Mouse (Mus musculus) stomach, postnatal 0 days (tissue): ENCODE measurements around the gene Btbd19. TPM values are rescaled to one million over a fixed set of nuclear protein-coding genes. Genes with fewer than 3 reads are reported as not detected.

Source experiments
- ATAC-seq: fragments of 200-750 bp; cut with Nextera tagmentation; 2 replicates; pipeline ENCODE4 v1.8.0; 2017; ENCODE audit not compliant: low FRiP score, low TSS enrichment
- DNase-seq: peaks from one replicate; pipeline ENCODE4 v3.0.0-alpha.2; 2016; ENCODE audit warnings: low spot score
- H3K27ac ChIP-seq: fragments of 300-500 bp; sonication (generic); replicated peaks from 2 replicates; pipeline ENCODE4 v1.5.1; 2014; ENCODE audit warnings: mild to moderate bottlenecking, control low read depth
- H3K27me3 ChIP-seq: fragments of 300-500 bp; sonication (generic); 2 replicates; pipeline ENCODE4 v1.6.1; 2014; ENCODE audit warnings: low read length; ENCODE audit not compliant: control insufficient read depth, insufficient read depth
- H3K36me3 ChIP-seq: fragments of 300-500 bp; sonication (generic); 2 replicates; pipeline ENCODE4 v1.6.1; 2014; ENCODE audit warnings: low read length, mixed read lengths; ENCODE audit not compliant: control insufficient read depth, insufficient read depth
- H3K4me1 ChIP-seq: fragments of 300-500 bp; sonication (generic); replicated peaks from 2 replicates; pipeline ENCODE4 v1.6.1; 2014; ENCODE audit warnings: antibody characterized with exemption; ENCODE audit not compliant: control insufficient read depth, insufficient read depth
- H3K4me2 ChIP-seq: fragments of 300-500 bp; sonication (generic); replicated peaks from 2 replicates; pipeline ENCODE4 v1.6.1; 2014; ENCODE audit warnings: low read depth, mild to moderate bottlenecking, control low read depth, moderate library complexity
- H3K4me3 ChIP-seq: fragments of 300-500 bp; sonication (generic); 2 replicates; pipeline ENCODE4 v1.5.1; 2014; ENCODE audit warnings: low read depth, low read length, control low read depth
- H3K9ac ChIP-seq: fragments of 300-500 bp; sonication (generic); 2 replicates; pipeline ENCODE4 v1.6.1; 2014; ENCODE audit warnings: mild to moderate bottlenecking, low read length, control low read depth, mixed read lengths
- H3K9me3 ChIP-seq: fragments of 300-500 bp; sonication (generic); 2 replicates; pipeline ENCODE4 v1.6.1; 2016; ENCODE audit warnings: low read length; ENCODE audit not compliant: control insufficient read depth
- CTCF ChIP-seq: IDR thresholded peaks from 2 replicates; pipeline ENCODE4 v1.5.1; 2016; ENCODE audit warnings: antibody characterized with exemption, low read depth, mild to moderate bottlenecking, moderate library complexity
- EP300 ChIP-seq: optimal IDR thresholded peaks from 2 replicates; pipeline ENCODE3; 2016; ENCODE audit warnings: antibody characterized with exemption
- WGBS: fragments of 180-500 bp; shearing (Covaris S2); extraction: QIAGEN DNeasy Blood & Tissue Kit; methylation state at CpG from one replicate; pipeline ENCODE4 v1.1.7; 2014; 5-methylcytosine and 5-hydroxymethylcytosine counted together
- polyA plus RNA-seq: library from polyadenylated mRNA; unstranded; fragments of >200 nt; fragmentation: Nextera tagmentation; extraction: Ambion mirVana; gene quantifications from 2 replicates; pipeline ENCODE4 v1.2.1, GENCODE M21; 2015

Btbd19 gene
- polyA plus RNA-seq, 1 experiment from 2014 or later: 5.7 TPM

DNA sequence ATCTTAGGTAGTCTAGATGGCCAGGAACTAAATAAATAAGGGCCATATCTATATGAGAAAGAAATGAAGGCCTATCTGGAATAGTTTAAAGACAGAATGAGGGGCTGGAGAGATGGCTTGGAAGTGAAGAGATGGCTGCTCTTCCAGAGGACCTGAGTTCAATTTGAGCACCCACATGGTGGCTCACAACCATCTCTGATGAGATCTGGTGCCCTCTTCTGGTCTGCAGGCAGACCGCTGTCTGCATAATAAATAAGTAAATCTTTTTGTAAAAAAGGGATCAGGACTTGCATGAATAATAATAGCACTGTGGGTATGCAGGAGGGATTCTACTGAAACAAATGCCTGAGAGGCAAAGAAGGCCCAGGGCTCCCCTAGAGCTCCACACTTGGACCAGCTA, 12.3 kb downstream of the Btbd19 start:
- H3K4me2 ChIP-seq: no peak overlapping the region
- TF ChIP-seq EP300 (no peak), CTCF (peak; percentile 29)
- WGBS: 83% methylated on average over 1 of the region's 1 CpGs
- no peaks in the 10 kb centered on the region for H3K9me3 ChIP-seq
- no peaks in the 10 kb centered on the region for H3K27me3 ChIP-seq
- H3K4me1 ChIP-seq: no peaks in the 10 kb centered on the region
- no peak overlapping the region for H3K27ac ChIP-seq
- no peak overlapping the region for H3K9ac ChIP-seq
- no peak overlapping the region for H3K4me3 ChIP-seq
- DNase-seq: no peak
- no peak for ATAC-seq
- H3K36me3 ChIP-seq: no peaks in the 10 kb centered on the region

DNA sequence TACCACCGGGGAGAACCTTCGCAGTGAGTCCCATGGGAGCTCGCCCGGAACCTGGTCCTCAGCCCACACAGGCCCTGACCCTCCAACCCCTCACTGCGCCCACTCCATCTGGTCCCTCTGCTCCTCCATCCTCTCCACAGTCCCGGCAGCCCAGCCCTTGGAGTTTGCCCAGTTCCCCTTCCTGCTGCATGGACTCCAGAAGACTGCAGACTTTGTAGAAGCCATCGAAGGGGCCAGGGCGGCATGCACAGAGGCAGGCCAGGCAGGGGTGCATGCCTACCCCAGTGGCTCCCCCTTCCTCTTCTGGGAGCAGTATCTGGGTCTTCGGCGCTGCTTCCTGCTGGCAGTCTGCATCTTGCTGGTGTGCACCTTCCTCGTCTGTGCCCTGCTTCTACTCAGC, 14.5 kb downstream of the Btbd19 start:
- Histone ChIP-seq H3K4me2 (no peak overlapping the region), H3K27me3 (no peaks in the 10 kb centered on the region), H3K36me3 (no peaks in the 10 kb centered on the region), H3K4me1 (no peaks in the 10 kb centered on the region), H3K27ac (no peak overlapping the region), H3K9ac (no peak overlapping the region), H3K9me3 (no peaks in the 10 kb centered on the region), H3K4me3 (no peak overlapping the region)
- WGBS: 97% methylated on average over 11 of the region's 11 CpGs
- ATAC-seq: no peak
- DNase-seq: no peak
- TF ChIP-seq CTCF: no peak
- no peak for TF ChIP-seq EP300

DNA sequence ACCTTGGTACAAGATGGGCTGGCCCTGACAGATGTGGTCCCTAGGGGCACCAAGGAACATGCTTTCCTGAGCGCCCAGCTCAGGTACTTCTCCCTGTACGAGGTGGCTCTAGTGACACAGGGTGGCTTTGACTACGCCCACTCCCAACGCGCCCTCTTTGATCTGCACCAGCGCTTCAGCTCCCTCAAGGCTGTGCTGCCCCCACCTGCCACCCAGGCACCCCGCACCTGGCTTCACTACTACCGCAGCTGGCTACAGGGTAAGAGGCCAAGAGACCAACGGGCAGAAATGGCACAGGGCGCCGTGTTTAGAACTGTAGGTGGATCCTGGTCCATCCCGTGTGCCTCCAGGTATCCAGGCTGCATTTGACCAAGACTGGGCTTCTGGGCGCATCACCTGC, 15.3 kb downstream of the Btbd19 start:
- WGBS: 94% methylated on average over 13 of the region's 13 CpGs
- Histone ChIP-seq H3K4me3 (no peak overlapping the region), H3K27me3 (no peaks in the 10 kb centered on the region), H3K27ac (no peak overlapping the region), H3K4me2 (no peak overlapping the region), H3K4me1 (no peaks in the 10 kb centered on the region), H3K36me3 (no peaks in the 10 kb centered on the region), H3K9me3 (no peaks in the 10 kb centered on the region), H3K9ac (no peak overlapping the region)
- TF ChIP-seq EP300 (no peak), CTCF (no peak)
- no peak for ATAC-seq
- no peak for DNase-seq

DNA sequence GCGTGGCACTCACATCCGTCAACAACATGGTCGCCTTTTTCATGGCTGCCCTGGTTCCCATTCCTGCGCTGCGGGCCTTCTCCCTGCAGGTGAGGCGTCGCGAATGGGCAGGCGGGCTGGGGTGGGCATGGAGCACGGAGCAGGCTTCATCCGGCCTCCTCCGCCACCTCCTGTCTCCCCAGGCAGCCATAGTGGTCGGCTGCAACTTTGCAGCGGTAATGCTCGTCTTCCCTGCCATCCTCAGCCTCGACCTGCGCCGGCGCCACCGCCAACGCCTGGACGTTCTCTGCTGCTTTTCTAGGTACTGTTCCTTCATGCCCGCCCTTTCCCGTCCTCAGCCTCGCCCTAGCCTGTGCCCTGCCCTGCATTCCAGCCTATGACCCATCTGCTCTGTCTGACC, 16.2 kb downstream of the Btbd19 start:
- no peaks in the 10 kb centered on the region for H3K36me3 ChIP-seq
- TF ChIP-seq CTCF: no peak
- no peak for TF ChIP-seq EP300
- no peak overlapping the region for H3K4me3 ChIP-seq
- no peaks in the 10 kb centered on the region for H3K9me3 ChIP-seq
- H3K4me1 ChIP-seq: no peaks in the 10 kb centered on the region
- WGBS: 88% methylated on average over 25 of the region's 25 CpGs
- no peak overlapping the region for H3K27ac ChIP-seq
- no peak for ATAC-seq
- no peak overlapping the region for H3K4me2 ChIP-seq
- DNase-seq: no peak
- H3K9ac ChIP-seq: no peak overlapping the region
- no peaks in the 10 kb centered on the region for H3K27me3 ChIP-seq

DNA sequence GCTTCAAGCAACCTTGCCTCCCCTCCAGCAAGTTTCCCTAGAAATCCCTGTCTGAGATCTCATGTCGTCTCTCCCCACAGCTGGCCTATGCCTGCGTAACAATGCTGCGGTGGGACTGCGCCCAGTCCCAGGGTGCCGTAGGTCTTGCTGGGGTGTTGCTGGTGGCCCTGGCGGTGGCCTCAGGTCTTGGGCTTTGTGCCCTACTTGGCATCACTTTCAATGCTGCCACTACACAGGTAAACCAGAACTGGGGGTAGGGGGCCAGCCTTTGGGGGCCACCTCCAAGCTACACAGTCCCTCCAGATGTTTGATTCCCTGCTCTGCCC, 17.0 kb downstream of the Btbd19 start:
- no peaks in the 10 kb centered on the region for H3K9me3 ChIP-seq
- H3K36me3 ChIP-seq: no peaks in the 10 kb centered on the region
- H3K4me1 ChIP-seq: no peaks in the 10 kb centered on the region
- no peak for ATAC-seq
- no peak overlapping the region for H3K9ac ChIP-seq
- TF ChIP-seq CTCF (no peak), EP300 (no peak)
- H3K27ac ChIP-seq: no peak overlapping the region
- 92% methylated on average over 6 of the region's 6 CpGs for WGBS
- H3K4me3 ChIP-seq: no peak overlapping the region
- no peak for DNase-seq
- H3K27me3 ChIP-seq: no peaks in the 10 kb centered on the region
- H3K4me2 ChIP-seq: no peak overlapping the region

DNA sequence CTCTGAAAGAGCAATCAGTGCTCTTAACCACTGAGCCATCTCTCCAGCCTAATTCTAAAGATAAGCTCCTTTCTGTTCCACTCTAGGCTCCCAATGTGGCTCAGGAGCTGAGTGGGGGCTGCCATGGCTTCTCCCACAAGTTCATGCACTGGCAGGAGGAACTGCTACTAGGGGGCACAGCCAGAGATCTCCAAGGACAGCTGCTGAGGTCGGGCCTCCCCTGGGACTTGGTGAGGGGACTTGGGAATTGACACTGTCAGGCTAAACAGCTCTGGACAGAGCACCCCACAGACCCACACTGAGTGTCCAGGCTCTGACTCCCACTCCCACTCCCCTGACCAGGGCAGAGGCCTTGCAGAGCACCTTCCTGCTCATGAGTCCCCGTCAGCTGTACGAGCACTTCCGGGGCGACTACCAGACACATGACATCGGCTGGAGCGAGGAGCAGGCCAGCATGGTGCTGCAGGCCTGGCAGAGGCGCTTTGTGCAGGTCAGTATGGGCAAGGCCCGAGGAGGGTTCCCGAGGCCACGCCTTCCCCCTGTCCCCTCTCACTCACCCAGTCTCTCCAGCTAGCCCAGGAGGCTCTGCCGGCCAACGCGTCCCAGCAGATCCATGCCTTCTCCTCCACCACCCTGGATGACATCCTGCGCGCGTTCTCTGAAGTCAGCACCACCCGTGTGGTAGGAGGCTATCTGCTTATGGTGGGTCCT, 17.6 kb downstream of the Btbd19 start:
- TF ChIP-seq CTCF: no peak
- TF ChIP-seq EP300: no peak
- H3K4me2 ChIP-seq: no peak overlapping the region
- 87% methylated on average over 18 of the region's 18 CpGs for WGBS
- H3K27ac ChIP-seq: no peak overlapping the region
- H3K4me1 ChIP-seq: no peaks in the 10 kb centered on the region
- H3K36me3 ChIP-seq: no peaks in the 10 kb centered on the region
- no peaks in the 10 kb centered on the region for H3K9me3 ChIP-seq
- H3K27me3 ChIP-seq: no peaks in the 10 kb centered on the region
- ATAC-seq (no peak), DNase-seq (no peak)
- H3K4me3 ChIP-seq: no peak overlapping the region
- no peak overlapping the region for H3K9ac ChIP-seq
